Mouse (Mus musculus) liver, postnatal 0 days (tissue): ENCODE data around the gene Gm44965. TPM values are rescaled to one million over a fixed set of nuclear protein-coding genes. Genes with fewer than 3 reads are reported as not detected.
"Not testable (repeated sequence)": the region's sequence is repeated elsewhere in the genome, so short reads cannot be mapped to it uniquely, and the experiment has no call there.

Experiments used
- ATAC-seq: fragments of 200-750 bp; cut with Nextera tagmentation; 2 replicates; pipeline ENCODE4 v1.8.0; 2017; ENCODE audit warnings: mild to moderate bottlenecking, moderate library complexity
- DNase-seq: peaks from one replicate; pipeline ENCODE4 v3.0.0-alpha.2; 2016
- H3K27ac ChIP-seq: fragments of 300-500 bp; sonication (generic); 2 replicates; pipeline ENCODE4 v1.5.1; 2014; ENCODE audit warnings: antibody characterized with exemption, moderate library complexity, mild to moderate bottlenecking, low read depth
- H3K27me3 ChIP-seq: fragments of 300-500 bp; sonication (generic); 2 replicates; pipeline ENCODE4 v1.6.1; 2014; ENCODE audit warnings: low read length, control low read depth, mixed read lengths; ENCODE audit not compliant: insufficient read depth
- H3K36me3 ChIP-seq: fragments of 300-500 bp; sonication (generic); replicated peaks from 2 replicates; pipeline ENCODE4 v1.6.1; 2014; ENCODE audit warnings: mild to moderate bottlenecking, control low read depth, low read length, moderate library complexity, mixed read lengths; ENCODE audit not compliant: insufficient read depth
- H3K4me1 ChIP-seq: fragments of 300-500 bp; sonication (generic); 2 replicates; pipeline ENCODE4 v1.6.1; 2014; ENCODE audit warnings: antibody characterized with exemption, mild to moderate bottlenecking, control low read depth; ENCODE audit not compliant: insufficient read depth
- H3K4me2 ChIP-seq: fragments of 300-500 bp; sonication (generic); 2 replicates; pipeline ENCODE4 v1.6.1; 2014; ENCODE audit warnings: low read depth, mild to moderate bottlenecking, low read length, moderate library complexity, mixed read lengths
- H3K4me3 ChIP-seq: fragments of 300-500 bp; sonication (generic); 2 replicates; pipeline ENCODE4 v1.5.1; 2014; ENCODE audit warnings: low read depth, low read length
- H3K9ac ChIP-seq: fragments of 300-500 bp; sonication (generic); replicated peaks from 2 replicates; pipeline ENCODE4 v1.6.1; 2014; ENCODE audit warnings: mild to moderate bottlenecking, moderate library complexity
- H3K9me3 ChIP-seq: fragments of 300-500 bp; sonication (generic); 2 replicates; pipeline ENCODE4 v1.6.1; 2016; ENCODE audit warnings: mild to moderate bottlenecking, control low read depth, low read length, mixed read lengths
- CTCF ChIP-seq: sonication (generic); IDR thresholded peaks from 2 replicates; pipeline ENCODE4 v1.5.1; 2016; ENCODE audit warnings: antibody characterized with exemption, low read depth
- EP300 ChIP-seq: IDR thresholded peaks from 2 replicates; pipeline ENCODE4 v1.6.1; 2016; ENCODE audit warnings: antibody characterized with exemption, low read depth, mild to moderate bottlenecking
- WGBS: fragments of 180-500 bp; shearing (Covaris S2); extraction: QIAGEN DNeasy Blood & Tissue Kit; methylation state at CpG from one replicate; pipeline ENCODE4 v1.1.7; 2014; ENCODE audit not compliant: insufficient replicate concordance; 5-methylcytosine and 5-hydroxymethylcytosine counted together
- polyA plus RNA-seq: library from polyadenylated mRNA; unstranded; fragments of >200 nt; fragmentation: Nextera tagmentation; extraction: Ambion mirVana; gene quantifications from 2 replicates; pipeline ENCODE4 v1.2.1, GENCODE M21; 2015

The Gm44965 gene
- polyA plus RNA-seq, 1 experiment from 2014 or later, result not detected

- 63% methylated on average over 5 of the region's 5 CpGs for WGBS
- ATAC-seq (no peak), DNase-seq (no peak)
- Histone ChIP-seq H3K27me3 (no peaks in the 10 kb centered on the region), H3K4me2 (no peak overlapping the region), H3K9ac (no peak overlapping the region), H3K4me3 (no peak overlapping the region), H3K4me1 (no peaks in the 10 kb centered on the region), H3K27ac (no peak overlapping the region), H3K9me3 (no peaks in the 10 kb centered on the region), H3K36me3 (peaks cover 8% of the 10 kb centered on the region)
- no peak for TF ChIP-seq CTCF
- no peak for TF ChIP-seq EP300
Measured at GRCm38 (mm10) chr6:48614756-48615155, 21.0 kb downstream of the Gm44965 start.

GRCm38 (mm10) chr6:48620031-48620430, 26.3 kb downstream of the Gm44965 start:
- no peak overlapping the region for H3K9ac ChIP-seq
- no peaks in the 10 kb centered on the region for H3K27me3 ChIP-seq
- TF ChIP-seq EP300, result no peak
- no peak for TF ChIP-seq CTCF
- 91% methylated on average over 30 of the region's 30 CpGs for WGBS
- no peak overlapping the region for H3K27ac ChIP-seq
- H3K4me2 ChIP-seq, result no peak overlapping the region
- H3K9me3 ChIP-seq, result no peaks in the 10 kb centered on the region
- ATAC-seq, result no peak
- H3K4me1 ChIP-seq, result no peaks in the 10 kb centered on the region
- DNase-seq, result no peak
- no peak overlapping the region for H3K4me3 ChIP-seq
- peaks cover 19% of the 10 kb centered on the region for H3K36me3 ChIP-seq

GRCm38 (mm10) chr6:48622186-48622843, 28.6 kb downstream of the Gm44965 start:
- not testable (repeated sequence) for H3K9ac ChIP-seq, H3K4me3 ChIP-seq, H3K9me3 ChIP-seq, H3K27me3 ChIP-seq, H3K4me1 ChIP-seq, H3K4me2 ChIP-seq, ATAC-seq, DNase-seq, H3K27ac ChIP-seq
- H3K36me3 ChIP-seq, result peaks cover 19% of the 10 kb centered on the region
- WGBS, result 81% methylated on average over 8 of the region's 8 CpGs

- 83% methylated on average over 1 of the region's 1 CpGs for WGBS
- peaks cover 11% of the 10 kb centered on the region for H3K27me3 ChIP-seq
- H3K4me2 ChIP-seq, result no peak overlapping the region
- ATAC-seq (no peak), DNase-seq (no peak)
- TF ChIP-seq CTCF (no peak), EP300 (no peak)
- H3K4me3 ChIP-seq, result no peak overlapping the region
- no peak overlapping the region for H3K9ac ChIP-seq
- H3K9me3 ChIP-seq, result no peaks in the 10 kb centered on the region
- H3K36me3 ChIP-seq, result peaks cover 19% of the 10 kb centered on the region
- H3K27ac ChIP-seq, result no peak overlapping the region
- H3K4me1 ChIP-seq, result peaks cover 8% of the 10 kb centered on the region
Measured at GRCm38 (mm10) chr6:48623460-48623859, 29.7 kb downstream of the Gm44965 start.

GRCm38 (mm10) chr6:48626464-48626863, 32.7 kb downstream of the Gm44965 start, which contains the start of gene AI854703:
TSS of gene AI854703 (plus strand) at chr6:48626764.
- no peak for TF ChIP-seq CTCF
- TF ChIP-seq EP300, result no peak
- 52% methylated on average over 8 of the region's 8 CpGs for WGBS
- Histone ChIP-seq H3K27me3 (peaks cover 20% of the 10 kb centered on the region), H3K36me3 (no peaks in the 10 kb centered on the region), H3K4me3 (peak within 1 kb of the TSS; percentile 42), H3K4me2 (peak within 1 kb of the TSS; percentile 79), H3K9ac (peak within 1 kb of the TSS; percentile 46), H3K9me3 (no peaks in the 10 kb centered on the region), H3K4me1 (peaks cover 16% of the 10 kb centered on the region), H3K27ac (no peak within 1 kb of the TSS)
- ATAC-seq, result no peak
- no peak for DNase-seq

- TF ChIP-seq EP300 (no peak), CTCF (no peak)
- Histone ChIP-seq H3K36me3 (no peaks in the 10 kb centered on the region), H3K4me1 (peaks cover 16% of the 10 kb centered on the region), H3K4me2 (peak overlapping the region; percentile 79), H3K9ac (peak overlapping the region; percentile 46), H3K27ac (no peak overlapping the region), H3K9me3 (no peaks in the 10 kb centered on the region), H3K27me3 (peaks cover 20% of the 10 kb centered on the region), H3K4me3 (peak overlapping the region; percentile 42)
- DNase-seq, result peak; percentile 35
- ATAC-seq, result no peak
- WGBS, result 2% methylated on average over 32 of the region's 32 CpGs
Measured at GRCm38 (mm10) chr6:48626984-48627383, 33.2 kb downstream of the Gm44965 start.
